Mouse (Mus musculus): ENCODE data around the gene Cyp2ab1.

The Cyp2ab1 gene

DNA sequence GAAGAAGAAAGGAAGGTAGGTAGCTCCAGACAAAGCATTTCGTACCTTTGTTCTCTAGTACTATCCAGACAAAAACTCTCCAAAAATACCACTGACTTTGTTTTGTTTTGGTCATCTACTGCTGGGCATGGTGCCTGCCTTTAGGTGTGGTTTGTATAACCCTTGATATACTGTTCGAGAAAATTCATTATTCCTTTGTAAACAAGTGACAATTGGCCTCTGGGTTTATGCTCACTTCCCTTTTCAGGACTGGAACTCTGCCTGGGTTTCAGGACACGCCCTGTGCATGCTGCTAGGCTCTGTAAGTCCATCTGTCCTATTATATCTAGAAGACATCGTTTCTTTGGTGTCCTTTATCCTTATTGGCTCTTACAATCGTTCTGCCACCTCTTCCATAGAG lies at the start of gene Cyp2ab1:
Cyp2ab1 (minus strand) TSS at position 119 of the 400 bp plus-strand sequence.
- no peak for TF ChIP-seq GATA4 (IDR thresholded peaks at IDR 0.05; ENCODE audit: insufficient replicate concordance, low read length)

DNA sequence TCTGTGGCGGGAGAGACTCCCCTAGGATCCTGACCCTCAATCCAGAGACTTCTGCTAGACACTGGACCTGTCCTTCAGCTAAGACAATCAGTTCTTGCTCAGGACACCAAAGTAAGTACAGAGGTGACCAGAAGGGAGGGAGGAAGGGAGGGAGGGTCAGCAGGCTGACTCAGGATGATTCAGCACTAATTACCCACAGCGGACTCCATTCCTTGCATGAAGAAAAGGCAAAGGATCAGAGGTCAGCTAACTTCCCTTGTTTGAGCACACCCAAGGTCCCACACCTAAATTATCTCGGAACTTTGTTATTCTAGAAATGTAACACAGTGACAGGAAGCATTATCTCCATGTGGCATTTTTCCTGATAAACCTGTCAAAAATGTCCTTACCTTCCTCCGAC lies 46.5 kb upstream of the Cyp2ab1 start:
- TF ChIP-seq GATA4 (IDR thresholded peaks at IDR 0.05; ENCODE audit: insufficient replicate concordance, low read length), result no peak

DNA sequence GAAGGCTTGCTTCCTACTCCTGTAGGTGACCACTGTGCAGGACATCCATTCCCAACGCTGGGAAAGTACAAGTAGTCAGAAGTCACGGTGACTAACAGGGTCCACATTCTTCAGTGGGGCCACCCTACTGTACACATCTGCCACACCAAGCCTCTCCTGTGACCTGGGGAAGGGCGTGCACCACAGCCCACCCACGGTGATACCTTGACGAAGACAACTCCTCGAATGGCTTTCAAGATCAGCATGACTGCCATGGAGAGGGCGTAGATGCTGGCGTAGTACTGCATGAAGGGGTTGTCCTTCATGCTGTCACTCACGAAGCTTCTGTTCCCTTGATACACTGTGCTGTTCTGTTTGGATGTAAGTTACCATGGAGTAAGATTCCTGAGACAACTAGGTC lies 43.0 kb upstream of the Cyp2ab1 start:
- no peak for TF ChIP-seq GATA4 (IDR thresholded peaks at IDR 0.05; ENCODE audit: insufficient replicate concordance, low read length)

DNA sequence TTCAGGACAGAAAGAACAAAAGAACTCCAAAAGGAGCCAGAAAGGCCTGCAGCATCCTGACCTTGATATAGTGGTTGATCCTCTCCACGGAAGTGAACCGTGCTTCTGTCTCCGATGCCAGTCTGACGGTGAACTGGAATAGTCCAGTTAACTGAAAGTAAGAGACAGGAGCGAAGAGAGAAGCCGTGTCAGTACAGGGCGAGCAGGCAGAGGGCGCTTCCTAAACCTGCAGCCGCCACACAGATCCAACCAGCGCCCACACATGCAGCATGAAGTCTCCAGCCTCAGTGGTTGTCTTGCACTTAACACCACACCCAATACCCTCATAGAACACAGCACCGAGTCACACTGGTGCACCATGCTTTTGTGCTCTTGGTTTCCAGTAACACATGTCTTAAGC lies 36.9 kb upstream of the Cyp2ab1 start:
- TF ChIP-seq GATA4 (IDR thresholded peaks at IDR 0.05; ENCODE audit: insufficient replicate concordance, low read length), result no peak

DNA sequence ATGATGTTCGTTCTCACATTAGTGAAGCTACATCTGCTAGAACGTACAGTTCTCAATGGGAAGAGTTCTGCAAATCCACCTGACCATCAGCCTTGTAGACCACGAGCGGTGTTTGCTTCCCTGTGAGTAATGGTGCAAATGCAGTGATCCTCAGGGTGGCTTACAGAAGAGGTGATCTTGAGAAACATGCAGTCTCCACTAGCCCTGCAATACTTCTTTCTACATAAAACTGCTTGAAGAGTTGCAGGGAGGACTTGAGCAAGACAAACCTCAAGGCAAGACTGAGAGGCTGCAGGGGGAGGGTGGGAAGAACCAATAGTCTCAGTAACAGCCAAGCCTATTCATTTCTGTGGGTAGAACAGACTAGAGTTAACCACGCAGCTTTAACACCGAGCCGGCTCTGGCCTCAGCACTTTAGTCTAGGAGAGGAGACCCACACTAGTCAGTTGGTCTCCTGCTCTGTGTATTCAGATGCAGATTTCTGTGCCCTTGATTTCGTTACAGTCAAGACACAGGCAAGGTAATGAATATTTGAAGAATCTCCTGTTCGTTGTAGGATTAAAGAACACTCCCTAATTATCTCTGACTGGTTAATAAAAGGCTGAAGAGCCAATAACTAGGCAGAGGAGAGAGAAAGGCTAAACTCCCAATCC lies 34.6 kb upstream of the Cyp2ab1 start:
- no peak for TF ChIP-seq GATA4 (IDR thresholded peaks at IDR 0.05; ENCODE audit: insufficient replicate concordance, low read length)

DNA sequence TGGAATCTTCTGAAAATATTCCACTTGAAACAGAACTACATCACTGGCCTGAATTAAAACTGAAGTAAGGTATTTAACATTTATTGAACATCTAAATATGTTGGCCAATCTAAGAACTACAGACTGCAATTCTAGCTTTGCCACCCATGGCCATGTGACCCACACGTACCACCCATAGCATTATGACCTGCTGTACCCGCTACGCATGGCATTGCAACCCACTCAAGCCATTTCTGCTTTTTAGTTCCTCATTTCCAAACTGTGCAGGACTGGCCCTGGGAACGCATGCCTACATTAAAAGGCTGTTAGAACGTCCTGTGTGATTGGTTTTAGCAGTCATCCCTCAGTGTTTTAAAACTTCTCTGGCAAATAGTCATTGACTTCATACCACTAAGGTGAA lies 32.6 kb upstream of the Cyp2ab1 start:
- TF ChIP-seq GATA4 (IDR thresholded peaks at IDR 0.05; ENCODE audit: insufficient replicate concordance, low read length), result no peak

DNA sequence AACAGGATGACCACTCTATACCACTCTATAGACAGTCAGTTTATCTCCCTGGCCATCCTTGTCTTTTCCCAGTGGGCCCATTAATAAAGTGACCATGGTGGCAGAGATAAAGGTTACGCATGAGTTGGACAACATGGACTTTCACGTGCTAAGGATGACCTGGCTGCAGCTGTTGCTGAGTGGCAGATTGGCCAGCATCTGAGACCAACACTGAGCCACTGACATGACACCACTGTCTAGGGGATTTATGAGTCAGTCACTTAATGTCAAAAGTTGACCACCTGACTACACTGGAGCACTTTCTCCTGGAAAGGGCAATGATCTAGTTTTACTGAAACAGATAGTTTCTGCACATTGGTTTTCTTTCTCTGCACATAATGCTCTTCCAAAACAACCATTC lies 29.6 kb upstream of the Cyp2ab1 start:
- no peak for TF ChIP-seq GATA4 (IDR thresholded peaks at IDR 0.05; ENCODE audit: insufficient replicate concordance, low read length)

DNA sequence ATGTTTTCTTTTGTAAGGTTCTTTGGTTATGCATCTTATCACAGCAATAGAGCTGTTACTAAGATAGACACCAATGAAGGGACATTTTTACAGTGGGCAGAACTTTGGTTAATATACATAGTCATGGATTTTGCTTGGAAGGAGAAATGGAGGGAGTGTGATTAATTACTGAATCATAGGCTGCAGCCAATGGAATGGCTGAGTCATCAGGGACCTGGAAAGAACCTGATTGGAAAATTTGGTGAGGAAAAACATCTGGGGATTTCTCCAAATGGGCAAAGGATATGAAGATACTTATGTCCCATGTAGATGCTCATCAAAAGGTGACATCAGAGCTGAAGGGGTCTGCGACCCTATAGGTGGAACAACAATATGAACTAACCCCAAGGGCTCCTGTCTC lies 28.8 kb upstream of the Cyp2ab1 start:
- TF ChIP-seq GATA4 (IDR thresholded peaks at IDR 0.05; ENCODE audit: insufficient replicate concordance, low read length), result no peak

DNA sequence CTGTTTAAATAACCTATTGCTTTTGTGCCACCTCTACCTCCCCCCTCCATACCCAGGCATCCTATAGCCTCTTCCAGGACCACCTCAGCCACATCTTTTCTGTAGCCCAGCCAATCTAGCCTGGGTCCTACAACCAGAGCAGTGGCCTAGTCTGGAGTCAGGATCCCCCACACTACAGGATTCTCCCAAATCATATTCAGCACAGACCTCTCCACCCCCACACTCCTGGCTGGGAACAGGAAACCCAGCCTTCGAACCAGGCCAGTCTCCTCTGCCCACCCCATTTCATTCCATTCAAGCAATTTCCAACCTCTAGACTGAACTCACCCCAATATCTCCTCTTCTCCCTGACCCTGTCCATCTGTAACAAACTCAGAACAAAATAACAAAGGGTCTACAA lies 20.3 kb upstream of the Cyp2ab1 start:
- TF ChIP-seq GATA4 (IDR thresholded peaks at IDR 0.05; ENCODE audit: insufficient replicate concordance, low read length), result no peak

DNA sequence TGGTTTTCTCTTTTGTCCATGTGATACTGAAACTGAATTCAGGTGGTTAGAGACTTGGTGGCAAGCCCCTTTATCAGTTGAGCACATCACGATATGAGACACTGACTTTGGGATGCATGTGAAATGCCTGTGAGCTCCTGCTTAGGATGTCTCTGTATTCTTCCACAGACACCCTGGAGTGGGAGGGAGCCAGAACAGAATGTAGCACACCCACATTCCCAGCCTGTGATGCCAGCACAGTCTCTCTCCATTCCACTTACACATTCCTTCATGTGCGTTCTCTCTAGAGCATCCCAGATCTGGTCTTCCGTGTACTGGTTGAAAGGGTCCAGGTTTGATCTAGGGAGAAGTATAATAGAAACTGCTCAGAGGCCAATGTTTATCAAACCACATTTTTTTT lies 13.4 kb upstream of the Cyp2ab1 start:
- no peak for TF ChIP-seq GATA4 (IDR thresholded peaks at IDR 0.05; ENCODE audit: insufficient replicate concordance, low read length)

DNA sequence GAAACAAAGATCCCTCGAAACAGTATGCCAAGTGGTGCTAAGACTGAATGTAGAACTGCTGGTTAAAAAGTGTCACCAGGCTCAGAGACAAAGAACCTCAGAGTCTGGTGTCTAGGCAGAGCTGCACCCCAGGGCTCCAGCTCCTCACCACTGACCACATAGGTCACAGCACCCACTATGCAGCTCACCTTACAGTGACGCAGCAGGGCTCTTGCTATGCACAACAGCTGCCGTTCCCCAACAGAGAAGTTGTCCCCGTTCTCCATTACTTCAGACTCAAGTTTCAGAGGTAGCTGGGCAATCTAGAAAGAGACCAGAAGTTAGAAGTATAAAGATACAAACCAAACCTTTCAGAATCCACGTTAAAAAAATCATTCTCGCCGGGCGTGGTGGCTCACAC lies 9.7 kb upstream of the Cyp2ab1 start:
- no peak for TF ChIP-seq GATA4 (IDR thresholded peaks at IDR 0.05; ENCODE audit: insufficient replicate concordance, low read length)

DNA sequence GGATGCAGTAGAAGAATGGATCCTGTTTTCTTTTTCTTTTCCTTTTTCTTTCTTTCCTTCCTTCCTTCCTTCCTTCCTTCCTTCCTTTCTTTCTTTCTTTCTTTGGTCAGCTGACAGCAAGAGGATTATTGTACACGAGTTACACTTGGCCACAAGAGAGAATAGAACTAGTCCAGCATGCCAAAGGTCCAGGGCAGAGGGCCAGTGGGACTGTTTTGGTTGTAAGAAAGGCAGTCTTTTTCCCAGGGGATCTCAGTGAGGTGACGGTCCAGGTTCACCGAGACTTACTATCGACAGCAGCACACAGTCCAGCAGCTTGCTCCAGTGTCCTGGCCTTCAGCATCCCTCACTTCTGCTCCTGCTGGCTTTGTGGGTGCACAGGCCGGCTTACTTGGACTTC lies 3.1 kb upstream of the Cyp2ab1 start:
- no peak for TF ChIP-seq GATA4 (IDR thresholded peaks at IDR 0.05; ENCODE audit: insufficient replicate concordance, low read length)

DNA sequence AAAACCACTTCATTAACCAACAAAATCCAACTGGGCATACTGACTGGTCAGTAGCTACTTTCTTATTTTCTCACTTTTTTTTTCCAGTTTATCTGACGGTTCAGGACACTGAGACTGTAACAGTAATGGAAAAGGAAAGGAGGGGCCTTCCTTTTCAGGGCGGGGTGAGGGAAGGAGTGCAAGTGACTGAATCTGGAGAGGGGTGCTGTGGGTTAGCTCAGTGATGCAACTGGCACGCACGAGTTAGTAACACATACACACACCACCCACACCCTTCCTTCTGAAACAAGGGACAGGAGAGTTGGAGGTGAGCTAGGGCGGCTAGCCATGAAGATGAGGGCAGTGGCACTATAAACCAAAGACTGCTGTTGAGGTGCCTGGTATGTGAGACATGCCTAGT lies 1.3 kb downstream of the Cyp2ab1 start:
- no peak for TF ChIP-seq GATA4 (IDR thresholded peaks at IDR 0.05; ENCODE audit: insufficient replicate concordance, low read length)

DNA sequence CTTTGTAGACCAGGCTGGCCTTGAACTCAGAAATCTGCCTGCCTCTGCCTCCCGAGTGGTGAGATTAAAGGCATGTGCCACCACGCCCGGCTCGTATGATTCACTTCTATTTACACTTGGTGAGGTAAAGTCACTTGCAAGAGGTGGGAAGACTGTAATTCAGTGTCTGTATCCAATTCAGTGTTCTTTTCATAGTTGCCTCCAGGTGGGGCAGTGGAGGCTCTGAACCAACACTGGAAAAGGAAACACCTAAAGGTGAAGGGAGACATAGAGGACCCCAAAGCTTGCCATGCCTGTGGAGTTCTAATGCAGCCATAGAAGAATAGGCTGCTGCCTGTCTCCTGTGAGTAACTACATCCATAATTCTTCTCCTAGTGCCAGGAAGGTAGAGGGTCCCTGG lies 2.9 kb downstream of the Cyp2ab1 start:
- TF ChIP-seq GATA4 (IDR thresholded peaks at IDR 0.05; ENCODE audit: insufficient replicate concordance, low read length), result no peak

DNA sequence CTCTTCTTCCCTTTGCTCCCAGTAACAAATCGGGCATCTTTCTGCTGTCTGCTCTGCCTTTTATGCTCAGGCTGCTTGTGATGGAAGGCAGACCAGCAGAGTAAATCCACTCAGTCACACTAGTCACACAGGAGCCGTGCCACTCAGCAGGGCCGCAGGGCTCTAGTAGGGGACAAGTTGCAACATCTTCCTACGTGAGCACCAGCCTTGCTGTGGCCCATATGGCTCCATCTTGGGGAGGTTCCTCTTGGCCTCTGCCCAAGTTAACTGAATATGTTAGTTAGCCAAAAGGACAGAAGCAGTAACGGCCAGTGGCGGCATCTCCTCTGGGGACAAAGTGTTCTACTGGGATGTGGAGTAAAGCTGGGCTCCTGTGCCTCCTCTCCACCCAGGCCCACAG lies 8.4 kb downstream of the Cyp2ab1 start:
- no peak for TF ChIP-seq GATA4 (IDR thresholded peaks at IDR 0.05; ENCODE audit: insufficient replicate concordance, low read length)

DNA sequence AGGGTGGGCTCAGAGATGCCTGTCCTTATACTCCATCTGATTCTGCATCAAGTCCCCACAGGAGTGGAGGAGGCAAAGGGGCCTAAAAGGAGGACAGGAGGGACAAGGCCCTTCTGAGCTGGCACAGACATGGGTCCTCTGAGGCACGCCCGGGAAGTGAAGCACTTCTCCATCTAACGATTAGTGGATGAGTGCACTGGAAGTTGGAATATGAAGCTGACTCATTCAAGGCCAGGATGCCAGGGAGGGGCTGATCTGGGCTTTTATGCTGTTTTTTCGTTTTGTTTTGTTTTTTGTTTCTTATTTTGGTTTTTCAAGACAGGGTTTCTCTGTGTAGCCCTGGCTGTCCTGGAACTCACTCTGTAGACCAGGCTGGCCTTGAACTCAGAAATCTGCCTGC lies 9.9 kb downstream of the Cyp2ab1 start:
- TF ChIP-seq GATA4 (IDR thresholded peaks at IDR 0.05; ENCODE audit: insufficient replicate concordance, low read length), result no peak

DNA sequence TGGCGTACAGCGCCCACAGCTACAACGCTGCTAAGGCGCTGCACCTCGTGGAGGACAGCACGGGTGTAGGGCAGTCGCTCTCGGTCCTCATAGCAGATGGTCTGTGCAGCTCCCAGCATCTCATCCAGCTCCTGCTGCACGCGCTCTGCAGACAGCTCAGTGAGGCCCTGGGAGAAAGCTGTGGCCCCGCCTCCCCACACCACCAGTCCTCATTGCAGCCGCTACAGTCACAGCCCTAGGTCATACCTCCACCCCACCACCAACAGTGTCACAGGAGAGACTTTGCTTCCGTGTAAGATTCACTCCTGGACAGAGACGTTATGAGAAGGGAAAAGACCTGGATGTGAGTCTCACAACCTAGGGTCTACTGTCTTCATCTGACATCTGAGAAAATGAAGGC lies 12.9 kb downstream of the Cyp2ab1 start:
- TF ChIP-seq GATA4 (IDR thresholded peaks at IDR 0.05; ENCODE audit: insufficient replicate concordance, low read length), result no peak

All from liver, adult (tissue).